Mouse (Mus musculus): Measurements from ENCODE around the gene Hax1.

Gene Hax1

GRCm38 (mm10) chr3:89998612-89999054 lies at the start of gene Hax1:
Gene Hax1, minus strand, starts transcription at chr3:89998780.
- DNase-seq (ENCODE audit: low spot score): peak; percentile 93

GRCm38 (mm10) chr3:90036263-90036662 lies 37.7 kb upstream of the Hax1 start:
- no peak for DNase-seq (ENCODE audit: low spot score)

GRCm38 (mm10) chr3:90034653-90035052 lies 36.1 kb upstream of the Hax1 start:
- DNase-seq (ENCODE audit: low spot score): no peak

- no peak for DNase-seq (ENCODE audit: low spot score)
Measured at GRCm38 (mm10) chr3:90016626-90017025, 18.0 kb upstream of the Hax1 start.

- no peak for DNase-seq (ENCODE audit: low spot score)
Measured at GRCm38 (mm10) chr3:90010291-90010690, 11.7 kb upstream of the Hax1 start.

- DNase-seq (ENCODE audit: low spot score): no peak
Measured at GRCm38 (mm10) chr3:90004091-90004796, 5.7 kb upstream of the Hax1 start.

GRCm38 (mm10) chr3:89999830-90000229 lies 1.2 kb upstream of the Hax1 start:
- no peak for DNase-seq (ENCODE audit: low spot score)

GRCm38 (mm10) chr3:89999090-89999489 lies 510 bp upstream of the Hax1 start:
- no peak for DNase-seq (ENCODE audit: low spot score)

GRCm38 (mm10) chr3:89997791-89998495 lies 637 bp downstream of the Hax1 start:
- no peak for DNase-seq (ENCODE audit: low spot score)

GRCm38 (mm10) chr3:89994807-89995515 lies 3.6 kb downstream of the Hax1 start:
- DNase-seq (ENCODE audit: low spot score): no peak

GRCm38 (mm10) chr3:89987822-89988221 lies 10.8 kb downstream of the Hax1 start:
- no peak for DNase-seq (ENCODE audit: low spot score)

GRCm38 (mm10) chr3:89987211-89987610 lies 11.4 kb downstream of the Hax1 start:
- DNase-seq (ENCODE audit: low spot score): no peak

- no peak for DNase-seq (ENCODE audit: low spot score)
Measured at GRCm38 (mm10) chr3:89982426-89982825, 16.2 kb downstream of the Hax1 start.

- DNase-seq (ENCODE audit: low spot score): no peak
Measured at GRCm38 (mm10) chr3:89976859-89977258, 21.7 kb downstream of the Hax1 start.

- DNase-seq (ENCODE audit: low spot score): no peak
Measured at GRCm38 (mm10) chr3:89968509-89968908, 30.1 kb downstream of the Hax1 start.

GRCm38 (mm10) chr3:89966946-89967345 lies 31.6 kb downstream of the Hax1 start:
- no peak for DNase-seq (ENCODE audit: low spot score)

- DNase-seq (ENCODE audit: low spot score): no peak
Measured at GRCm38 (mm10) chr3:89965972-89966371, 32.6 kb downstream of the Hax1 start.

GRCm38 (mm10) chr3:89965557-89965956 lies 33.0 kb downstream of the Hax1 start:
- no peak for DNase-seq (ENCODE audit: low spot score)

- peak; percentile 57 for DNase-seq (ENCODE audit: low spot score)
Measured at GRCm38 (mm10) chr3:89963926-89964739, 34.4 kb downstream of the Hax1 start.

- DNase-seq (ENCODE audit: low spot score): peak; percentile 83
Measured at GRCm38 (mm10) chr3:89963221-89963763, 35.3 kb downstream of the Hax1 start, which contains the start of gene Atp8b2. Gene Atp8b2, minus strand, starts transcription at chr3:89963508.

- no peak for DNase-seq (ENCODE audit: low spot score)
Measured at GRCm38 (mm10) chr3:89962751-89963220, 35.8 kb downstream of the Hax1 start.

Measured in testis, postnatal 14 days (tissue).